Mouse (Mus musculus) induced T-regulatory cell, adult 2 months (primary cell): ENCODE measurements around the gene Itfg2.
"Not testable (repeated sequence)": the region's sequence is repeated elsewhere in the genome, so short reads cannot be mapped to it uniquely, and the experiment has no call there.

Experiments used
- DNase-seq: peaks from one replicate; pipeline ENCODE4 v3.0.0-alpha.2; 2012; ENCODE audit warnings: low read depth

Gene Itfg2

GRCm38 (mm10) chr6:128383752-128384151, 41.0 kb downstream of the Itfg2 start:
- DNase-seq: no peak

- DNase-seq: no peak
Observed at GRCm38 (mm10) chr6:128381254-128381653, 43.5 kb downstream of the Itfg2 start.

GRCm38 (mm10) chr6:128380594-128381167, 44.0 kb downstream of the Itfg2 start:
- not testable (repeated sequence) for DNase-seq

GRCm38 (mm10) chr6:128379636-128380035, 45.1 kb downstream of the Itfg2 start:
- DNase-seq: no peak

GRCm38 (mm10) chr6:128376371-128377085, 48.2 kb downstream of the Itfg2 start:
- no peak for DNase-seq

- no peak for DNase-seq
Observed at GRCm38 (mm10) chr6:128375192-128375591, 49.5 kb downstream of the Itfg2 start, which contains the start of the genes Tex52 and Gm44596. Gene Tex52, plus strand, starts transcription at chr6:128375456. Gene Gm44596, plus strand, starts transcription at chr6:128375503.

- no peak for DNase-seq
Observed at GRCm38 (mm10) chr6:128370040-128370439, 54.7 kb downstream of the Itfg2 start.

- DNase-seq: no peak
Observed at GRCm38 (mm10) chr6:128366466-128366865, 58.3 kb downstream of the Itfg2 start.

- DNase-seq: no peak
Observed at GRCm38 (mm10) chr6:128364721-128365120, 60.0 kb downstream of the Itfg2 start.

GRCm38 (mm10) chr6:128363007-128363825, 61.5 kb downstream of the Itfg2 start:
- peak; percentile 47 for DNase-seq

- peak; percentile 91 for DNase-seq
Observed at GRCm38 (mm10) chr6:128362381-128363006, 62.2 kb downstream of the Itfg2 start, which contains the start of the genes Rhno1 and Foxm1. Gene Rhno1, minus strand, starts transcription at chr6:128362911. Gene Foxm1, plus strand, starts transcription at chr6:128362967.

- no peak for DNase-seq
Observed at GRCm38 (mm10) chr6:128361901-128362300, 62.8 kb downstream of the Itfg2 start.
